Mouse (Mus musculus): ENCODE results near the gene Sys1.

The Sys1 gene

DNA sequence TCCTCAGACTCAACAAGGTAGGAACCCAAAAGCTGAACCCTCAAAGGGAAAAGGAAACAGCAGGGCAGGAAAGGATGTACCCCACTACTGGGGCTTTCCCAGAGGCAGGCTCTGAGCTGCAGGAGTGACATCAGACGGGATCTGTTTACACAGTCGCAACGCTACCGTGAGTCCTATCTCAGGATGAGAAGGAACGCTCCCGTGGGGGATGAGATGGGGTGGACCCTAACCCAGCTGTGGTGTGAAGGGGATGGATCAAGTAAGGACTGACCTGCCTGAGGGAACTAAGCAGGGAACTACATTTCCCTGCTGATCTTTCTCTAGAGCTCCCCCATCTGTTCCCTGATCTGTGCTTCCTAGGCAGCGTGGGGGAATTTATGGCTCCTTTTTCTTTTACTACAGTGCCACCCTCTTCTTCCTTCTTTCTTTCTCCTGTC is at the start of gene Sys1:
Gene Sys1 (plus strand): TSS at position 101 of the 437 bp plus-strand sequence.
- in situ Hi-C loops (cut with MboI, MseI): loop anchor here (5.0 kb wide), 1 partner anchor 75 kb away; no protein-coding TSS in a partner anchor

DNA sequence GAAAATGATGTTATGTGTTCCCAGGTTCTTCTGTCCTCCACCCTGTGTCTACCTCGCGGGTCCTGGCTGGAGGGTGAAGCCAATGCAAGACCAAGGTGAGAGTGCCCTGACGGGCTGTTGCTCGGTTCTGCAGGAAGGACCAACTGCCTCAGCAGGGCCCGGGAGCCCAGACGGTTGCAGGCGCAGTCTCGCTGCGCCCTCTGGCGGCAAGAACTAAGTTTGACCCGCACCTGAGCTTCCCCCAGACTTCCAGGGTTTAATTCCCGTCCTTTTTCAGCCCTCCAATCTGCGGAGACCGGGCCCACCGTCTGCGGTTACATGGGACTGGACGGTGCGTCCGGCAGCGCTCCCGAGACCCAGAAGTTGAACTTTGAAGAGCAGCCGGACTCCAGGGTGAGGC is 49.1 kb upstream of the Sys1 start:
- in situ Hi-C loops (cut with MboI, MseI): no loop called here

DNA sequence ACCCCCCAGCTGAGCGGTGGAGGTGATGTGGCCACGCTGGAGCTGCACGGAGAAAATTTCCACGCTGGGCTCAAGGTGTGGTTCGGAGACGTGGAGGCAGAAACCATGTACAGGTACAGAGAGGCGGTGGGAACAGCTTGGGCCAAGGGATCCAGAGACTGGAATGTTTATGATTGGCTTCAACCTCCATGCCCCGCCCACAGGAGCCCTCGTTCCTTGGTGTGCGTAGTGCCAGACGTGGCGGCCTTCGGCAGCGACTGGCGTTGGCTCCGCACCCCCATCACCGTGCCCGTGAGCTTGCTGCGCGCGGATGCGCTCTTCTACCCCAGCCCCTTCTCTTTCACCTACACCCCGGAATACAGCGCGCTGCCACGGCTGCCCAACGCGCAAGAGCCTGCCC is 42.6 kb upstream of the Sys1 start:
- in situ Hi-C loops (cut with MboI, MseI): no loop called here

DNA sequence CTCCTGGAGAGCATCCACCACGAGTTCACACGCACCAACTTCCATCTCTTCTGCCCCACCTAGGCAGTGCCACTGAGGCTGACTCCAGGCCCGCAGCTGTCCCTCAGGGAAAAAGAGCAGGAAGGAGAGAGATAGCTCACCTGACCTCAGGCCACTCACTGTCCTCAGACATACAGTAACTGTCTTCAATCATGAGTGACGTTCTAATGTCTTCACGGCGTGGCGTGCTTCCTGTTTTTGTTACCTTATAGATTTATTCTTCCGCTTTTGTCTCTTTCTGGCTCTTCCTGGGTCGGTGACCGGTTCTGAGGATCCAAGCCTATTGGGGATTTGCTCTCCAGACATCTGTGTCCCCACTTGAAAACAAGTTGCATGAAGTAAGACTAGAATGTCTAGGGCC is 42.2 kb upstream of the Sys1 start:
- in situ Hi-C loops (cut with MboI, MseI): no loop called here

DNA sequence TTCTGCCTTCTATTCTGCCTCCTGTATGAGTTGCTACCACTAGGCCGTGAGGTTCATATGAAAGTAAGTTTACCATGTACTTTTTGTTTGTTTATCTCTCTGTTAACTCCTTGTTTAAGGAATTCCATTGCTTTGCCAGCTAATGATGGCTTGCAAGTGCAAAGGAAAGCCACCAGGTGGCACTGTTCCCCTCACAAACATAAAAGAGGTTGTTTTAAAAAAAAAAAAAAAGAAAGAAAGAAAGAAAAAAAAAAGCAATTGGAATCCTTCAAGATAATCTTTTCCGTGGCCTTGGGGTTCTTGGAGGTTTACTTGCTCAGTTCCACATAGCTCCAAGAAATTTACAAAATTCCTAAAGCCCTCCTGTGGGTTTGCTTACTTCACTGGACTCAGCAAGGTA is 39.6 kb upstream of the Sys1 start:
- in situ Hi-C loops (cut with MboI, MseI): no loop called here

DNA sequence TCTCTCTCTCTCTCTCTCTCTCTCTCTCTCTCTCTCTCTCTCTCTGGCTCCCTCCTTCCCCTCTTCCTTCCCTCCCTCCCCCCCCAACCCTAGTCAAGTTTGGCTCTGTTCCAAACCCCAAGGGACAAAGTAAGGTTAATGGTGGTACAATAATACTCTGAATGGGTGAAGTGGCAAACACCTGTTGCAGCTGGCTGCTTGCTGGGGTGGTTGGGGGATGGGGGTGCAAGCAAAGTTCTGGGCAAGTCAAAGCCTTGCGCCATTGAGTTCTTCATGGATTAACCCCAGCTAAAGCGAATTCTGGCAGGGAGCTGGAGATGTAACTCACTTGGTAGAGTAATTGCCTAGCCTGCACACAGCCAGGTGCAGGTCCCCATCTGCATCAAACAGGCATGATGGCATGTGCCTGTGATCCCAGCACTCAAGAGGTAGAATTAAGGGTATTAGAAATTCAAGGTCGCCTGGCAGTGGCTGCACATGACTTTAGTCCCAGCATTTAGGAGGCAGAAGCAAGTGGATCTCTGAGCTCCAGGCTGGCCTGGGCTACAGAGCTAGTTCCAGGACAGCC is 38.4 kb upstream of the Sys1 start:
- in situ Hi-C loops (cut with MboI, MseI): no loop called here

DNA sequence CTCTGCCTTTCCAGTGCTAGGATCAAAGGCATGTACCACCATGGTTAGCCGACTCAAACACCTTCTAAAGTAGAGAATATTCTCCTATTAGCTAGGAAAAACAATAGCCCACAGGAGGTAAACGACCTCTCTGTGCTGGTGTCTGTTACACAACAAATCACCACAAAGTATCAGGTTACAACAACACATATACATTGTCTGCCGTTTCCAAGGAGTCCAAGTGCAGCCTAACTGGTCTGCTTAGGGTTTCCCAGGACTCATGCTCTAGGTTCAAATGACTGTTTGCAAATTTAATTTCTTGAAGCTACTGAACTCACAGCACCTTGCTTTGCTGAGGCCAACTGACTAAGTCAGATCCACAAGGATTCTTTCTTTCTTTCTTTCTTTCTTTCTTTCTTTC is 37.3 kb upstream of the Sys1 start:
- in situ Hi-C loops (cut with MboI, MseI): no loop called here

DNA sequence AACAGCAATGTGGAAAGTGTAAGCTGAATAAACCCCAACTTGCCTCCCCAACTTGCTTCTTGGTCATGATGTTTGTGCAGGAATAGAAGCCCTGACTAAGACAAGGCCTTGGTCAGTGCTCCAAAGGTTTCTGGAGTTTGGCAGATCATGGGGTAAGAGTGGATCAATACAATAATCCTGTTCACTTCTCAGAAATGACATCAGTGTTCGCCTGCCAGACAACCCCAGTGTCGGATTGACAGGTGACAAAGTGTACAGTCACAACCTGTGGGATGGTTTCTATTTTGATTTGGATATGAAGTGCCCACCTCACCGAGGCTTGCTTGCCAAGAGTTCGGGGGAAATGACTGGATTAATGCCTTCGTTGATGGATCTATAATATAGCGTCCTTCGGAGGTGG is 35.5 kb upstream of the Sys1 start:
- in situ Hi-C loops (cut with MboI, MseI): loop anchor here (10.0 kb wide), 1 partner anchor 303 kb away; no protein-coding TSS in a partner anchor

DNA sequence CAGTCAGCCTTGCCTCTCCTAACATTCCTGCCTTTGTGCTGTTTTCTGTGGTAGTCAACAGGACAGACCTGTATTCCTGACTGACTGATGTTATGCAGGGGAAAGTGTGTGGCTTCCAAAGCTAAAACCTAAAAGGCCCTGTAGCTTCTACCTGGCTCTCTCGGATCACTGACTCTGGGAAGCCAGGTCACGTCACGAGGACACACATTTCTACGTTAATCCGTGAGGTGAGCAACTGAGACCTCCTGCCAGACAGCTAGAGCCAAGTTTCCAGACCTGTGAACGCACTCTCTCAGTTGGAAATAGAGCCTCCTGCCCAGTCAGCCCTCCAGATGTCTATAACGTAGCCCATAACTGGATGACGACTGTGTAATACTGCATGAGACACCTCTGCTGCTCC is 34.8 kb upstream of the Sys1 start:
- in situ Hi-C loops (cut with MboI, MseI): loop anchor here (10.0 kb wide), 1 partner anchor 303 kb away; no protein-coding TSS in a partner anchor

DNA sequence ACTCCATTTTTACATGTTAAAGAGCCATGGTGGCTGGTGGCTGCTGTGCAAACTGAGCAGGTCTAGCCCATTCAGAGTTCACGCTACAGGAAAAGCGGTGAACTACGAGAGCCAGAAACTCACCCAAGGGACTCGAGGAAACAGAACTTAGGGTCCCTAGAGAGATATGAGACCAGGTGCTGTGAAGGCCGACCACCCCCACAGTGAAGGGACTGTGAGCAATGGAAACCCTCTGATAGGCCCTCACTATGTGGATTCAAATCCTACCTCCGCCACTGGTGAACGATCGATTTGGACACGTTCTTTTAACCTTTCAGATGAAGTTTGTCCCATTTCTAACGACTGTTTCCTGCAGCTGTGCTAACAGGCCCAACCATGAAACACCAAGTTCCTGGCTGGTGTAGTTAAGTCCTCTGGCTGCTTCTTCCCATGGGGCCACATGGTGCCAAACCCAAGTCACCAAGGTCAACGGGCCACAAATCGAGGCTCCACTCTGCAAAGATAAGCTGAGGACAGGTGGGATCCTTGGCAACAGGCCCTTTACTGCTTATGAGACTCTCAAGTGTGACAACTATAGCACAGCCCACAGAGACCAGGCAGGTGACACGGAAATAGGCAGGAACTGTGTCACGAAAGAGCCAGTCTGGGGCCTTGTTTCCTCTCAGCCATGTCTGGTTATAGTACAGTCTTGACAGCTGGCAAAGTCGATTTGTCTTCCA is 33.9 kb upstream of the Sys1 start:
- in situ Hi-C loops (cut with MboI, MseI): loop anchor here (10.0 kb wide), 1 partner anchor 302 kb away; no protein-coding TSS in a partner anchor

DNA sequence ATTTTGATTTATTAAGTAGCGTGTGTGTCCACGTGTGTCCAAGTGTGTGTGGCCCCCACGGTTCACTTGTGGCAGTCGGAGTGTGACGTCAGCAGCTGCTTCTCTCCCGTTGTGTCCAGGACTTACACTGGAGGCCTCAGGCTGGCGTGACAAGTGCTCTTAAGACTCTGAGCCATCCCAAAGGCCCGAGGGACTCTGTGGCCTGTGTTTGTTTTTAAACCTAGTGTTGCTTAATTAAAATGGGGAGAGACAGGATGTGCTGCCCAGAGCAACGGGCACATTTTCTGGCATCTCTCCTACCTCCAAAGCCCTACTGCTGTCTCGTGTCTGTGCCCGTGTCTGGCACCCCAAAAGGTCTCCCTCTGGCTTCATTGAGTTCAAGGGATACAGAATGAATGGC is 33.3 kb upstream of the Sys1 start:
- in situ Hi-C loops (cut with MboI, MseI): loop anchor here (10.0 kb wide), 1 partner anchor 301 kb away; no protein-coding TSS in a partner anchor

DNA sequence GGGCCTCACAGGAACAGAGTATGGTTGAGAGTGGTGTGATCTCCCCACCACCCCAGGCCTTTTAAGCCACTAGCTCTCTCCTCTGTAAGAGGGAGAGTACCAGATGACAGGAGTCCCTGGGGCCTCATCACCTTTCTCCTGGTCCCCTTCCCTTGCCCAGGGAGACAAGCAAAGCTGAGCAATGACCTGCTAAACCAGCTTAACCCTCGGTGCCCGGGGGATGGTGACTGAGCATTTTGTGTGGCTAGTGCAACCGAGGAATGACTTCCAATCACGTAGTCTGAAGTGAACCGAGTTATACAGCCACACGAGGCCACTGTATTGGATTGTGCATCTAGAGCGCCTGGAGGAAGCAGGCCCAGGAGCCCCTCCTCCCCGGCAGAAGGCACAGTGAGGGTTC is 32.4 kb upstream of the Sys1 start:
- in situ Hi-C loops (cut with MboI, MseI): loop anchor here (10.0 kb wide), 1 partner anchor 300 kb away; no protein-coding TSS in a partner anchor

DNA sequence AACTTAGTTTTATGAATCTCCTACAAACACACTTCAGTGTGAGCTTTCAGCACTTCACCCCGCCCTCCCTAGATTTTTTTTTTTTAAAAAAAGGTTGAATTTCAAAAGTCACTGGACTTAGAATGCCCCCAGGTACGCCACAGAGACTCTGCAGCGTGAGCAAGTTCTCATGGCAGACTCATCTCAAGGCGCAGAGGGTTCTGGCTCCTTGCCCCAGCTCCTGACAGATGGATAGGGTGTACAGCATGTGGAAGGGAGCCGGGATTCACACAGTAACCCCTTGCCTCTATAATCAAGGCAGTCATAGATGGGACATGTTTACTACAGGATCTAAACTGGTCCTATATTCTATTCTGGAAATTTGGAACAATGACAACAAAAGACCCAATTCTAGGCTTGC is 31.4 kb upstream of the Sys1 start:
- in situ Hi-C loops (cut with MboI, MseI): loop anchor here (10.0 kb wide), 1 partner anchor 299 kb away; no protein-coding TSS in a partner anchor

DNA sequence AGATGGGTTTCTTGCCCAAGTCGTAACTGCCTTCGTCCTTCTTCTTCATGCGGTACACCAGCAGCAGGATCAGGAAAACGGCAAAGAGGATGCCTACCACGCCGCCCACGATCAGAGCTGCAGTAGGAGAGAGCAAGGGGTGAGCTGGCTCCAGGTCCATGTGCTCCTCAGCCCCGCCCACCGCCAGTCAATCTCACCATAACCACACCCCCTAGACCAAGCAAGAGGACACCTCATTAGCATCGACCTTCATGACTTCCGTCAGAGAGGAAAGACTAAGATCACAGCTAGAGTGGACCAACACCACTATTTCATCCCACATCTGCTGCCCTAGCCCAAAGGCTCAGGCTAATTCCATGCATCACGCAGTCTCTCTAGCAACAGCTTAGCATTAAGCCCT is 30.6 kb upstream of the Sys1 start:
- in situ Hi-C loops (cut with MboI, MseI): loop anchor here (10.0 kb wide), 1 partner anchor 299 kb away; no protein-coding TSS in a partner anchor

DNA sequence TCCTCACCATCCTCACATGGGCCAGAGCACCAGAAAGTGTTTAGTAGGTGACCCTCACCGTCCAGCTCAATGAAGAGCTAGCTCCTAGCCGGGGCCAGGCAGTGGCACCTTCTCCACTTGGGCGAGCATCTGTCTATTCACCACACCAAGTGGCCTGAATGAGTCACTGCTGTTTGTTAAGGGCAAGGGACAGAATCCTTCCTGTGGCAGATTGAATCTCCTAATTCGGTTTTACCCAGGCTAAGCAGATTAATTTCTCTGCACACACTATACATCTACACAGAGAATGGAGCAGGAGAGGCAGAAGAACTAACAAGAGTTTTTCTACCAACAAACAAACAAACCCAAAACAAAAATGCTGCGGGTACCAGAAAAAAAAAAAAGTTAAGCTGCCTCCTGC is 29.8 kb upstream of the Sys1 start:
- in situ Hi-C loops (cut with MboI, MseI): loop anchor here (10.0 kb wide), 1 partner anchor 298 kb away; no protein-coding TSS in a partner anchor

DNA sequence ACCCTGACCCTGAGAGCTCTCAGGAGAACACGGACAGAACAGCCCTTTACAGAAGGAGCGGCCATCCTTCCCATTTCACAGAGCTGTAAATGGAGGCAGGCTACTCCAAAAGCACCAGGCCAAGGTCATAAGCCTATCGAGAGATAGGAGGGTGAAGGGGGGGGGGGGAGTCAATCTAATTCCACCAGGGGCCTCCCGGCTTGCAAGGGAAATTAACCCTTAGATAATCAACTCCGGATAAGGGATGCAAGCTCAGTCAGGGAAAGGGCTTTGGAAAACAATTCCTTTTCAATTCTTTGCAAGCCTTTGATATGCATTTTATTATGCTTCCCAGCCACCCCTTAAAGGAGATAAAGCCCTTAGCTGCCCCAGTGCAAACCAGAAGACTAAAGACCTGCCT is 28.3 kb upstream of the Sys1 start:
- in situ Hi-C loops (cut with MboI, MseI): loop anchor here (10.0 kb wide), 1 partner anchor 296 kb away; no protein-coding TSS in a partner anchor

DNA sequence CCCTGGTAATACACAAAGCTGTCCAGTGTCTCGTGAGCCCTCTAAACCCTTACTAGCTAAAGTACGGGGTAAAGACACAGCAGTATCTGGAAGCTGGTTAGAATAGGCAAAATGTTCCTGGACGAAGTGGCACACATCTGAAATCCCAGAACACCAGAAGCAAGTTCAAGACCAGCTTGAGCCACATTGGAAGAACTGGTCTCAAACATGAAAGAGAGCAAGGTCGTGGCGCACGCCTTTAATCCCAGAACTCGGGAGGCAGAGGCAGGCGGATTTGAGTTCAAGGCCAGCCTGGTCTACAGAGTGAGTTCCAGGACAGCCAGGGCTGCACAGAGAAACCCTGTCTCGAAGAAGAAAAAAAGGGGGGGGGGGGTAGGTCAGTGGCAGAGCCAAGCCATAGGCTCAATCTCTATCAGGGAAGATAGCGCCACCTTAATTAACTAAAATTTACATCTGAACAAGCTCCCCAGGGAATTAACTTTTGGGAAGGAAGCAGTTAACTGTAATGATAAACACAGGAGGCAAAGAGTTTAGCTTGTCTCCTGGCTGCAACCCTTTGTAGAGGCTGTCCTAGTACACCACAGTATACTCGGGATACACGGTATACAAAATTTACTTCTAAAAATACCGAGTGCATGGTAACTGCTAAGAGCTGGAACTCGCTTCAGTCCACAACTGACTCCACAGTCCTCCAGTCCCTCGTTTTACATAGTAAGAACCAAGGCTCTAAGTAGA is 26.7 kb upstream of the Sys1 start:
- in situ Hi-C loops (cut with MboI, MseI): loop anchor here (10.0 kb wide), 1 partner anchor 295 kb away; no protein-coding TSS in a partner anchor

DNA sequence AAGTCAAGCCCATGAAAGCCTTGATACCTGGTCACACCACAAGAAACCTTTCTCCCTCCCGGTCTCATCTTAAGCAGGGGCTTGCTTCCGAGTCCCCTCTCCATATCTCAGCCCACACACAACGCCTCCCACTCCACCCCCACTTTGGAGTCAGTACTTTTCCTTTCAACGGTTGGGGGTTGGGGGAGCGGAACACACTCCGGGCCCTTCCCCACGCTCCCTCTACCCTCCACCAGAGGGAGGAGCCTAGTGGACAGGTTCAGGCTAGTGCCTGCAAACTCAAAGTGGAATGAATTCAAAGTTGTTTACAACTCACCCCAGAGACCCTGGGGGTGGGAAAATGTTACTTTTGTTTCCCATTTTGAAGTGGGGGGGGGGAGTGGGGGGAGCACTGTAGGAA is 26.1 kb upstream of the Sys1 start:
- in situ Hi-C loops (cut with MboI, MseI): no loop called here

DNA sequence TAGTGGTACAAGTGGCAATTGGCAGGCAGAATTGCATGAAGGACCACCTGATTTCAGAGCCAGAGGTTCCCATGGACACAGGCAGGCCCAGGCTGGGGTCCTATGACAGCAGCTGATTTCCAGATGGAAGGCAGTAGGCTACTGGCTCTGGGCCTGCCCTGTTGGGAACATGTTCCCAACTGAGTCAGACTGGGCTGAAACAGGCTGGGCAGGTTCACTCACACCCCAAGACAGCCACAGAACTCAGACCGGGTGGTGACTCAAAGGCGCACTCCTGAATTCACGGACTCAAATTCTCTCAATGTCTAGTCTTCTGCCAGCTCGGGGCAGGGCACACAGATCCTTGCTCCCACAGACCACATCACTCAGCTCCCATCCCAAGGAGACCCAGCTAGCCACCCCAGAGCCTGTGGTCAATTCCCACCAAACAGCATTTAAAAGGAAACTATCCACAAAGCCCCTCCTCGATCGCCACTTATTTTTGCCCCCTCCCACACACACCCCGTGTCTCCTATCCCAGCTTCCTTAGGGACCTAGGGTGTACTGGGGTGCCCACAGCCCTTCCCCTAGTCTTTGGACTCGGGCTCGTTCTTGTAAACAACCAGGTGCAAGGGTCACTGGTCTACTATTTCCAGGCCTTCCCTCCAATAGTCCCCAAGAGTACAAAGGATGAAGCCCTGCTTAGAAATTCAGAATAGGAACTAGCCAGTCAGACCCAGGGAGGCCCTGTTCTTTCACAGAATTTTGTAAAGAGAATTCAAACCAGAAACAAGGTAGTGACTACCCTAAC is 24.9 kb upstream of the Sys1 start:
- in situ Hi-C loops (cut with MboI, MseI): no loop called here

DNA sequence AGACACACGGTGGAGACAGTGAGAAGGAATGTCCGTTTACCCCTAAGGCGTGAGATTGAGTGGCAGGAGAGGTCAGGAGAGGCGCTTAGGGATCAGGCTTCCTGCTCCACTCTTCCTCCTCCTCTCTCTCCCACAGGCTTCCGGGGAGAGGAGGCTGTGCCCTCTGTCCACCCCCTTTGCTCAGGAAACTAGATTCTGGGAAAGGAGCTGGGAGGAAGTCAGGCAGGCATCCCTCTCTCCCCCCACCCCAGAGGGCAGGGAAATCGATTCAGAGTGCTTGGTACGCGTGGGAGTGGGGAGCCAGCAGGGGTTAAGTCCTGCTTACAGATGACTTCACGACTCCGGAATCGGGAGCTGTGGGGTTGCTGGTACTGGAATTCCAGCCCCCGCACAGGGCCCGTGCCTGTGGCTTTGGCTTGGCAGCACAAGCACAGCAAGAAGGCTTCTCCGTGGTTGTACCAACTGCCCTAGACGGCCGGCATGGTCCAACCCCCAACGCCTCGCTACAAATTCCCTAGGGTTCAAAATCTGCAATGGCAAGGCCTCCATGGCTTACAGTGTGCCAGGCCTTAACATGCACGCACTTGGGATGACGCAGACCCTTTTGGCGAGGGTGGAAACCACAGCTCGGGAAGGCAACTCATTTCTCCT is 24.1 kb upstream of the Sys1 start:
- in situ Hi-C loops (cut with MboI, MseI): no loop called here
